Mouse (Mus musculus): ENCODE data around the gene Mospd3. TPM values are rescaled to one million over a fixed set of nuclear protein-coding genes. Genes with fewer than 3 reads are reported as not detected.

The Mospd3 gene
- total RNA-seq, 1 experiment: 12.9 TPM

DNA sequence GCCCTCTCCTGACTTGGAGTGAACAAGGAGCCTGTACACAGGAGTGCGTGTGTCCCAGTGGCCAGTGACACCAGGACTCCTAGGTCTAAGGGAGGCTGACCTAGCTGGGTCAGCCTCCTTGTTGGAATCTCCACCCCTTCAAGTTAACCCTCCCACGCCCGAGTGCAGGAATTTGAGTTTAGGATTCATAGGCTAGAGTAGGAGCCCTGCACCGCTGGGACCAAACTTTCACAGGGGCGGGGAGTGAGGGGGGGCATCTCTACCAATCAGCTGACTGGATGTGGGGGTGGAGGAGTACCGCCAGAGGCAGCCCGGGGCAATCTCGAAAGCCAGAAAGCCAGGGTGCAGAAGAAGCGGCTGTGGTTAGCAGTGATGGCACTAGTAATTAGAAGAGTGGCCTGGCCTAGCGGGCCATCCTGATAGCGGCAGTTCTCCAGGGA lies 44.8 kb upstream of the Mospd3 start, which contains the start of gene Irs3:
TSS of gene Irs3 (minus strand) at position 63 of the 440 bp plus-strand sequence.
- no peak within 1 kb of the TSS for H3K27ac ChIP-seq (ENCODE audit: insufficient read depth, low read depth, low read length, poor library complexity, severe bottlenecking)
- DNase-seq (ENCODE audit: low read depth, low spot score): no peak
- H3K9ac ChIP-seq (ENCODE audit: insufficient read depth, low read depth, low read length, poor library complexity, severe bottlenecking): peak within 1 kb of the TSS; percentile 29
- no peaks in the 10 kb centered on the region for H3K9me3 ChIP-seq (ENCODE audit: control insufficient read depth, insufficient read depth, low read depth, low read length)
- TF ChIP-seq ZC3H11A (IDR thresholded peaks at IDR 0.05; ENCODE audit: borderline replicate concordance, low read depth, low read length): no peak
- TF ChIP-seq ZNF384 (IDR thresholded peaks at IDR 0.05; ENCODE audit: low read depth, low read length): no peak
- TF ChIP-seq HCFC1 (IDR thresholded peaks at IDR 0.05; ENCODE audit: borderline replicate concordance, insufficient read depth, low read length): no peak
- no peak for TF ChIP-seq CHD2 (IDR thresholded peaks at IDR 0.05; ENCODE audit: low read depth, low read length)
- TF ChIP-seq MAFK (IDR thresholded peaks at IDR 0.05; ENCODE audit: insufficient read depth, low read depth, low read length): no peak
- in situ Hi-C loops (cut with MboI; ENCODE audit: low sequenced_read_pairs in 2 of 2, unreplicated experiment in 2 of 2): no loop called here
- peaks cover 8% of the 10 kb centered on the region; the same call in 1 of the 2 replicates for H3K36me3 ChIP-seq (ENCODE audit: control insufficient read depth, insufficient read depth, low read length, poor library complexity, severe bottlenecking)
- peaks cover 2 to 21% of the 10 kb centered on the region in 2 experiments; a peak in 2 of 4 replicates for H3K4me1 ChIP-seq (ENCODE audit: control insufficient read depth in 2 of 2, insufficient read depth in 2 of 2, low read length in 2 of 2, poor library complexity in 1 of 2)
- H3K4me3 ChIP-seq (ENCODE audit: insufficient read depth in 1 of 2, low read depth in 1 of 2, low read length in 2 of 2, poor library complexity in 1 of 2, severe bottlenecking in 1 of 2): peak within 1 kb of the TSS; percentile 50 to 67

- H3K27ac ChIP-seq (ENCODE audit: insufficient read depth, low read depth, low read length, poor library complexity, severe bottlenecking): no peak overlapping the region
- DNase-seq (ENCODE audit: low read depth, low spot score): no peak
- H3K4me3 ChIP-seq (ENCODE audit: insufficient read depth in 1 of 2, low read depth in 1 of 2, low read length in 2 of 2, poor library complexity in 1 of 2, severe bottlenecking in 1 of 2): peak overlapping the region; percentile 50 to 67
- in situ Hi-C loops (cut with MboI; ENCODE audit: low sequenced_read_pairs in 2 of 2, unreplicated experiment in 2 of 2): no loop called here
- peaks cover 8% of the 10 kb centered on the region; the same call in 1 of the 2 replicates for H3K36me3 ChIP-seq (ENCODE audit: control insufficient read depth, insufficient read depth, low read length, poor library complexity, severe bottlenecking)
- TF ChIP-seq ZNF384 (IDR thresholded peaks at IDR 0.05; ENCODE audit: low read depth, low read length): no peak
- TF ChIP-seq MAFK (IDR thresholded peaks at IDR 0.05; ENCODE audit: insufficient read depth, low read depth, low read length): no peak
- TF ChIP-seq HCFC1 (IDR thresholded peaks at IDR 0.05; ENCODE audit: borderline replicate concordance, insufficient read depth, low read length): no peak
- no peak for TF ChIP-seq ZC3H11A (IDR thresholded peaks at IDR 0.05; ENCODE audit: borderline replicate concordance, low read depth, low read length)
- TF ChIP-seq CHD2 (IDR thresholded peaks at IDR 0.05; ENCODE audit: low read depth, low read length): no peak
- peak overlapping the region; percentile 6 for H3K9ac ChIP-seq (ENCODE audit: insufficient read depth, low read depth, low read length, poor library complexity, severe bottlenecking)
- H3K9me3 ChIP-seq (ENCODE audit: control insufficient read depth, insufficient read depth, low read depth, low read length): no peaks in the 10 kb centered on the region
- H3K4me1 ChIP-seq (ENCODE audit: control insufficient read depth in 2 of 2, insufficient read depth in 2 of 2, low read length in 2 of 2, poor library complexity in 1 of 2): peaks cover 2 to 21% of the 10 kb centered on the region in 2 experiments; a peak in 2 of 4 replicates
Measured at GRCm38 (mm10) chr5:137645091-137645651, 44.3 kb upstream of the Mospd3 start.

DNA sequence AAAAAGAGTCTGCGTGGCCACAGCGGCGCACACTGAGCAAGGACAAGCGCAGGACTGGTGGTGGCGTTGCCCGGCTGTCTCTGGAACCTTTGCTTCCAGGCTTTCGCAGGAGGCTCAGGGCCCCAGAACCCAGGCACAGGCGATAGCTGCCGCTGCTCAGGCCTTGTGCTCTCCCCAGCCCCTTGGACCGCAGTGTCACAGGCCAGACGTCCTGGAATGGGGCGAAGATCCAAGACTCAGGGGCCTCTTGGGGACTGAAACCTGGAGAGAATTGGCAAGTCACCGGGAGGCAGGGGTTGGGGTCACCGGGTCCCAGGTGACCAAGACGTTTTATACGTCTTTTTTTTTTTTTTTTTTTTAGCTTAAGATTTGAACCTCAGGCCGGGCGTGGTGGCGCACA lies 43.6 kb upstream of the Mospd3 start:
- TF ChIP-seq ZC3H11A (IDR thresholded peaks at IDR 0.05; ENCODE audit: borderline replicate concordance, low read depth, low read length) (no peak), CHD2 (IDR thresholded peaks at IDR 0.05; ENCODE audit: low read depth, low read length) (no peak), MAFK (IDR thresholded peaks at IDR 0.05; ENCODE audit: insufficient read depth, low read depth, low read length) (no peak), ZNF384 (IDR thresholded peaks at IDR 0.05; ENCODE audit: low read depth, low read length) (no peak)
- H3K27ac ChIP-seq (ENCODE audit: insufficient read depth, low read depth, low read length, poor library complexity, severe bottlenecking): no peak overlapping the region
- in situ Hi-C loops (cut with MboI; ENCODE audit: low sequenced_read_pairs in 2 of 2, unreplicated experiment in 2 of 2): no loop called here
- peaks cover 15% of the 10 kb centered on the region; the same call in 1 of the 2 replicates for H3K36me3 ChIP-seq (ENCODE audit: control insufficient read depth, insufficient read depth, low read length, poor library complexity, severe bottlenecking)
- H3K4me1 ChIP-seq (ENCODE audit: control insufficient read depth in 2 of 2, insufficient read depth in 2 of 2, low read length in 2 of 2, poor library complexity in 1 of 2): peaks cover 5 to 26% of the 10 kb centered on the region in 2 experiments; a peak in 2 of 4 replicates
- H3K9me3 ChIP-seq (ENCODE audit: control insufficient read depth, insufficient read depth, low read depth, low read length): no peaks in the 10 kb centered on the region
- DNase-seq (ENCODE audit: low read depth, low spot score): no peak
- H3K4me3 ChIP-seq (ENCODE audit: insufficient read depth in 1 of 2, low read depth in 1 of 2, low read length in 2 of 2, poor library complexity in 1 of 2, severe bottlenecking in 1 of 2): peak overlapping the region in 1 of 2 experiments; percentile 25; a peak in 1 of 4 replicates
- H3K9ac ChIP-seq (ENCODE audit: insufficient read depth, low read depth, low read length, poor library complexity, severe bottlenecking): peak overlapping the region; percentile 29; the same call in 1 of the 2 replicates

- no peak overlapping the region for H3K27ac ChIP-seq (ENCODE audit: insufficient read depth, low read depth, low read length, poor library complexity, severe bottlenecking)
- H3K9ac ChIP-seq (ENCODE audit: insufficient read depth, low read depth, low read length, poor library complexity, severe bottlenecking): no peak overlapping the region
- in situ Hi-C loops (cut with MboI; ENCODE audit: low sequenced_read_pairs in 2 of 2, unreplicated experiment in 2 of 2): no loop called here
- TF ChIP-seq CHD2 (IDR thresholded peaks at IDR 0.05; ENCODE audit: low read depth, low read length) (no peak), ZC3H11A (IDR thresholded peaks at IDR 0.05; ENCODE audit: borderline replicate concordance, low read depth, low read length) (no peak), HCFC1 (IDR thresholded peaks at IDR 0.05; ENCODE audit: borderline replicate concordance, insufficient read depth, low read length) (no peak), ZNF384 (IDR thresholded peaks at IDR 0.05; ENCODE audit: low read depth, low read length) (no peak)
- H3K36me3 ChIP-seq (ENCODE audit: control insufficient read depth, insufficient read depth, low read length, poor library complexity, severe bottlenecking): peaks cover 27% of the 10 kb centered on the region
- no peak for DNase-seq (ENCODE audit: low read depth, low spot score)
- no peaks in the 10 kb centered on the region for H3K9me3 ChIP-seq (ENCODE audit: control insufficient read depth, insufficient read depth, low read depth, low read length)
- no peak overlapping the region for H3K4me3 ChIP-seq (ENCODE audit: insufficient read depth in 1 of 2, low read depth in 1 of 2, low read length in 2 of 2, poor library complexity in 1 of 2, severe bottlenecking in 1 of 2)
- peaks cover 9 to 35% of the 10 kb centered on the region in 2 experiments; a peak in 3 of 4 replicates for H3K4me1 ChIP-seq (ENCODE audit: control insufficient read depth in 2 of 2, insufficient read depth in 2 of 2, low read length in 2 of 2, poor library complexity in 1 of 2)
Measured at GRCm38 (mm10) chr5:137642886-137643285, 42.0 kb upstream of the Mospd3 start.

Measured in ES-E14 (cell line).